Mouse (Mus musculus): ENCODE measurements around the gene Egfem1.

- no peak for TF ChIP-seq CTCF (conservative IDR thresholded peaks at IDR 0.05; ENCODE audit: low read length)
- TF ChIP-seq NANOG (IDR thresholded peaks at IDR 0.05; ENCODE audit: borderline replicate concordance, low read length): no peak
Observed at GRCm38 (mm10) chr3:29082996-29083350, 1.1 kb downstream of the Egfem1 start.

All from E14TG2a.4 (cell line).